Mouse (Mus musculus): Measurements from ENCODE around the gene Fibin.

Gene Fibin

GRCm38 (mm10) chr2:110314074-110314473 is 48.9 kb downstream of the Fibin start:
- no peak for DNase-seq (ENCODE audit: extremely low spot score)

GRCm38 (mm10) chr2:110313305-110313824 is 49.6 kb downstream of the Fibin start:
- DNase-seq (ENCODE audit: extremely low spot score), result no peak

Data from embryo, embryonic 9.5 days (tissue).